ENCODE assay signal across 30 mouse cellular contexts in genomic region chr4:85106416-85106815, GRCm38 (mm10).
"Had no signal": no experiment of that assay in that cellular context is flagged by ENCODE, and none has a peak within 500 bp of the region (broad histone marks: within the 10 kb centered on the region; RNA-seq: fewer than 3 reads in every experiment).

No protein-coding gene starts in this region.

- DNase-seq: liver; liver, embryonic 13.5 days; liver, postnatal 0 days; lung, adult 18-20 months; lung, adult 2 months; lung, embryonic 14.5 days; lung, postnatal 10 days; lung, postnatal 14 days; lung, postnatal 36 days; midbrain, embryonic 14.5 days had no signal

- H3K27me3 ChIP-seq: limb, embryonic 12.5 days; limb, embryonic 13.5 days; limb, embryonic 15.5 days; liver, embryonic 12.5 days; liver, embryonic 13.5 days; liver, embryonic 15.5 days; lung, embryonic 15.5 days; megakaryocyte, embryonic 14.5 days; midbrain, embryonic 12.5 days; midbrain, embryonic 13.5 days; midbrain, embryonic 15.5 days; neural tube, embryonic 12.5 days had no signal

- H3K4me1 ChIP-seq: limb, embryonic 10.5 days; limb, embryonic 12.5 days; limb, embryonic 13.5 days; limb, embryonic 15.5 days; liver, embryonic 12.5 days; liver, embryonic 13.5 days; liver, embryonic 15.5 days; lung, embryonic 15.5 days; midbrain, embryonic 10.5 days; midbrain, embryonic 12.5 days; midbrain, embryonic 13.5 days; midbrain, embryonic 15.5 days; neural tube, embryonic 12.5 days had no signal

- H3K9ac ChIP-seq: limb, embryonic 12.5 days; limb, embryonic 13.5 days; limb, embryonic 15.5 days; liver, embryonic 12.5 days; liver, embryonic 13.5 days; liver, embryonic 14.5 days; liver, embryonic 15.5 days; liver, postnatal 0 days; lung, embryonic 14.5 days; lung, embryonic 15.5 days; midbrain, embryonic 12.5 days; midbrain, embryonic 13.5 days; midbrain, embryonic 15.5 days; neural tube, embryonic 12.5 days had no signal

- H3K9me3 ChIP-seq: limb, embryonic 10.5 days; limb, embryonic 12.5 days; limb, embryonic 13.5 days; limb, embryonic 15.5 days; liver, embryonic 12.5 days; liver, embryonic 13.5 days; liver, embryonic 15.5 days; lung, embryonic 15.5 days; megakaryocyte, embryonic 14.5 days; midbrain, embryonic 10.5 days; midbrain, embryonic 12.5 days; midbrain, embryonic 13.5 days; midbrain, embryonic 15.5 days; neural tube, embryonic 12.5 days had no signal

- H3K4me2 ChIP-seq: limb, embryonic 12.5 days; limb, embryonic 13.5 days; limb, embryonic 15.5 days; liver, embryonic 11.5 days; liver, embryonic 12.5 days; liver, embryonic 13.5 days; liver, embryonic 15.5 days; lung, embryonic 14.5 days; lung, embryonic 15.5 days; midbrain, embryonic 11.5 days; midbrain, embryonic 12.5 days; midbrain, embryonic 13.5 days; midbrain, embryonic 15.5 days; neural tube, embryonic 12.5 days had no signal

- H3K27ac ChIP-seq: left cerebral cortex, adult 2 months; limb, embryonic 10.5 days; limb, embryonic 12.5 days; limb, embryonic 13.5 days; limb, embryonic 15.5 days; liver, embryonic 12.5 days; liver, embryonic 13.5 days; liver, embryonic 14.5 days; liver, embryonic 15.5 days; lung, embryonic 15.5 days; macrophage; midbrain, embryonic 10.5 days; midbrain, embryonic 12.5 days; midbrain, embryonic 13.5 days; midbrain, embryonic 15.5 days; neural tube, embryonic 12.5 days had no signal

- H3K36me3 ChIP-seq: limb, embryonic 10.5 days; limb, embryonic 15.5 days; liver, embryonic 12.5 days; liver, embryonic 13.5 days; liver, embryonic 15.5 days; lung, embryonic 15.5 days; midbrain, embryonic 10.5 days; midbrain, embryonic 12.5 days; midbrain, embryonic 13.5 days; midbrain, embryonic 15.5 days; neural tube, embryonic 12.5 days had no signal

- ATAC-seq: liver, embryonic 12.5 days; liver, postnatal 0 days; midbrain, embryonic 13.5 days; midbrain, embryonic 15.5 days; midbrain, embryonic 16.5 days had no signal

- H3K4me3 ChIP-seq: left cerebral cortex, adult 2 months; limb, embryonic 10.5 days; limb, embryonic 12.5 days; limb, embryonic 13.5 days; limb, embryonic 15.5 days; liver, embryonic 12.5 days; liver, embryonic 13.5 days; liver, embryonic 15.5 days; lung, embryonic 15.5 days; megakaryocyte, embryonic 14.5 days; midbrain, embryonic 10.5 days; midbrain, embryonic 12.5 days; midbrain, embryonic 13.5 days; midbrain, embryonic 15.5 days; myocyte; neural tube, embryonic 12.5 days had no signal
